Mouse (Mus musculus) liver, embryonic 13.5 days (tissue): ENCODE measurements around the gene Txndc16. TPM values are rescaled to one million over a fixed set of nuclear protein-coding genes. Genes with fewer than 3 reads are reported as not detected.

ENCODE experiments used
- ATAC-seq: fragments of 200-750 bp; cut with Nextera tagmentation; 2 replicates; pipeline ENCODE4 v1.8.0; 2017; ENCODE audit warnings: low read depth, mild to moderate bottlenecking, moderate number of reproducible peaks, moderate library complexity
- DNase-seq: peaks from one replicate; pipeline ENCODE4 v3.0.0; 2022
- H3K27ac ChIP-seq: fragments of 300-500 bp; sonication (generic); 2 replicates; pipeline ENCODE4 v1.5.1; 2015; ENCODE audit warnings: moderate library complexity, mild to moderate bottlenecking, inconsistent platforms
- H3K27me3 ChIP-seq: fragments of 300-500 bp; sonication (generic); 2 replicates; pipeline ENCODE4 v1.6.1; 2015; ENCODE audit warnings: mild to moderate bottlenecking, inconsistent platforms
- H3K36me3 ChIP-seq: fragments of 300-500 bp; sonication (generic); 2 replicates; pipeline ENCODE4 v1.6.1; 2015; ENCODE audit warnings: mild to moderate bottlenecking, inconsistent platforms
- H3K4me1 ChIP-seq: fragments of 300-500 bp; sonication (generic); replicated peaks from 2 replicates; pipeline ENCODE4 v1.6.1; 2015; ENCODE audit warnings: inconsistent platforms
- H3K4me2 ChIP-seq: fragments of 300-500 bp; sonication (generic); 2 replicates; pipeline ENCODE4 v1.6.1; 2015; ENCODE audit warnings: inconsistent platforms, mild to moderate bottlenecking, moderate library complexity
- H3K4me3 ChIP-seq: fragments of 300-500 bp; sonication (generic); replicated peaks from 2 replicates; pipeline ENCODE4 v1.5.1; 2015; ENCODE audit warnings: mild to moderate bottlenecking, inconsistent platforms
- H3K9ac ChIP-seq: fragments of 300-500 bp; sonication (generic); 2 replicates; pipeline ENCODE4 v1.6.1; 2015; ENCODE audit warnings: mild to moderate bottlenecking, inconsistent platforms
- H3K9me3 ChIP-seq: fragments of 300-500 bp; sonication (generic); replicated peaks from 2 replicates; pipeline ENCODE4 v1.6.1; 2016; ENCODE audit warnings: inconsistent platforms
- WGBS: fragments of 180-500 bp; shearing (Covaris S2); methylation state at CpG from one replicate; pipeline ENCODE4 v1.1.7; 2015; ENCODE audit not compliant: insufficient replicate concordance; 5-methylcytosine and 5-hydroxymethylcytosine counted together
- polyA plus RNA-seq: library from polyadenylated mRNA; unstranded; fragments of >200 nt; fragmentation: Nextera tagmentation; extraction: Ambion mirVana; gene quantifications from 2 replicates; pipeline ENCODE4 v1.2.1, GENCODE M21; 2015

Txndc16 gene
- polyA plus RNA-seq = 1.2 and 1.7 TPM in 2 replicates

- H3K9me3 ChIP-seq = no peaks in the 10 kb centered on the region
- ATAC-seq = peak; percentile 6
- WGBS = under 1% methylated on average over 59 of the region's 59 CpGs
Observed at GRCm38 (mm10) chr14:45220090-45220956, at the start of gene Txndc16. Txndc16 (minus strand) TSS chr14:45220328.

DNA sequence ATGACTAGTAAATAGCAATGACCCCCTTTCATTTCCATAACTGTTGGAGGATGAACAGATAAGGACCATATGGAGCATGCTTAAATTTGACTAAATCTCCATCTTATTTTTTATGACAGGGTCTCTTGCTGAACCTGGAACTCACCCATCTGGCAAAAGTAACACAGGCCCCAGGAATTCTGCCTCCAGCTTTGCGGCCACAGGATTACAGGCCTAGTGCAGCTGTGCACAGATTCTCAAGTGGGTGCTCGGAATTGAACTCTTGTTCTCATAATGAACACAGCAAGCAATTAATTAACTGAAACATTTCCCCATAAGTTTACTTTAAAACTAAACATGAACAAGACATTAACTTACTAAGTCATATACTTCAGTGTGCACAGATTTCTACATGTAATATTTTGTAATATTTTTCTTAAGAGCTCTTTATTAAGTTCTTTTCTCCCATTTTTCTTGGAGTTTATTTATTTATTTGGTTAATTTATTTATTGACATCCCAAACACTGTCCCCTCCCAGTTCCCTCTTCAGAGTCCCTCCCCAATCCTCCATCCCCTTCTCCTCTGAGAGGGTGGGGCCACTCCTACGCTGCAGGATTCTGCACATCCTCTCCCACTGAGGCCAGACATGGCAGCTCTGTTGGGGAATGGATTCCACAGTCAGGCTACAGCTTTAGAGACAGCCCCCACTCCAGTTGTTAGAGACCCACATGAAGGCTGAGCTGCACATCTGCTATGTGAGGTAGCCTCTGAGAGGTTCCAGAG lies 43.9 kb upstream of the Txndc16 start:
- ATAC-seq (no peak), DNase-seq (no peak)
- Histone ChIP-seq H3K9ac (no peak overlapping the region), H3K4me2 (no peak overlapping the region), H3K4me3 (no peak overlapping the region), H3K4me1 (no peaks in the 10 kb centered on the region), H3K36me3 (no peaks in the 10 kb centered on the region), H3K9me3 (no peaks in the 10 kb centered on the region), H3K27ac (no peak overlapping the region), H3K27me3 (no peaks in the 10 kb centered on the region)
- WGBS = 72% methylated on average over 3 of the region's 3 CpGs

More at GRCm38 (mm10) chr14:45220090-45220956, at the start of gene Txndc16:
- Histone ChIP-seq H3K9ac (peak within 1 kb of the TSS; percentile 73), H3K4me1 (peaks cover 23% of the 10 kb centered on the region), H3K27me3 (peaks cover 32% of the 10 kb centered on the region), H3K4me2 (peak within 1 kb of the TSS; percentile 95), H3K4me3 (peak within 1 kb of the TSS; percentile 69), H3K27ac (peak within 1 kb of the TSS; percentile 43), H3K36me3 (no peaks in the 10 kb centered on the region)
- DNase-seq = peak; percentile 22

- Histone ChIP-seq H3K36me3 (no peaks in the 10 kb centered on the region), H3K4me2 (no peak overlapping the region), H3K27ac (no peak overlapping the region), H3K4me3 (no peak overlapping the region), H3K4me1 (no peaks in the 10 kb centered on the region), H3K9me3 (no peaks in the 10 kb centered on the region), H3K27me3 (no peaks in the 10 kb centered on the region), H3K9ac (no peak overlapping the region)
- DNase-seq = no peak
- ATAC-seq = no peak
- WGBS = 73% methylated on average over 4 of the region's 4 CpGs
Observed at GRCm38 (mm10) chr14:45251548-45252076, 31.5 kb upstream of the Txndc16 start.

GRCm38 (mm10) chr14:45241613-45242012 lies 21.5 kb upstream of the Txndc16 start:
- Histone ChIP-seq H3K9me3 (no peaks in the 10 kb centered on the region), H3K4me1 (no peaks in the 10 kb centered on the region), H3K36me3 (no peaks in the 10 kb centered on the region), H3K9ac (no peak overlapping the region), H3K27ac (no peak overlapping the region), H3K27me3 (no peaks in the 10 kb centered on the region), H3K4me3 (no peak overlapping the region), H3K4me2 (no peak overlapping the region)
- WGBS = 40% methylated on average over 1 of the region's 1 CpGs
- ATAC-seq (no peak), DNase-seq (no peak)

GRCm38 (mm10) chr14:45239042-45239441 lies 18.9 kb upstream of the Txndc16 start:
- no peaks in the 10 kb centered on the region for H3K9me3 ChIP-seq
- H3K4me1 ChIP-seq = no peaks in the 10 kb centered on the region
- 38% methylated on average over 2 of the region's 2 CpGs for WGBS
- ATAC-seq (no peak), DNase-seq (no peak)
- H3K4me2 ChIP-seq = no peak overlapping the region
- H3K27ac ChIP-seq = no peak overlapping the region
- no peak overlapping the region for H3K9ac ChIP-seq
- H3K4me3 ChIP-seq = no peak overlapping the region
- no peaks in the 10 kb centered on the region for H3K36me3 ChIP-seq
- no peaks in the 10 kb centered on the region for H3K27me3 ChIP-seq

- peak overlapping the region; percentile 95 for H3K4me2 ChIP-seq
- H3K36me3 ChIP-seq = no peaks in the 10 kb centered on the region
- DNase-seq (no peak), ATAC-seq (no peak)
- H3K9ac ChIP-seq = peak overlapping the region; percentile 73
- H3K27ac ChIP-seq = no peak overlapping the region
- 13% methylated on average over 11 of the region's 11 CpGs for WGBS
- no peaks in the 10 kb centered on the region for H3K9me3 ChIP-seq
- H3K27me3 ChIP-seq = peaks cover 32% of the 10 kb centered on the region
- peaks cover 23% of the 10 kb centered on the region for H3K4me1 ChIP-seq
- H3K4me3 ChIP-seq = peak overlapping the region; percentile 69
Observed at GRCm38 (mm10) chr14:45220957-45221630, 966 bp upstream of the Txndc16 start.

DNA sequence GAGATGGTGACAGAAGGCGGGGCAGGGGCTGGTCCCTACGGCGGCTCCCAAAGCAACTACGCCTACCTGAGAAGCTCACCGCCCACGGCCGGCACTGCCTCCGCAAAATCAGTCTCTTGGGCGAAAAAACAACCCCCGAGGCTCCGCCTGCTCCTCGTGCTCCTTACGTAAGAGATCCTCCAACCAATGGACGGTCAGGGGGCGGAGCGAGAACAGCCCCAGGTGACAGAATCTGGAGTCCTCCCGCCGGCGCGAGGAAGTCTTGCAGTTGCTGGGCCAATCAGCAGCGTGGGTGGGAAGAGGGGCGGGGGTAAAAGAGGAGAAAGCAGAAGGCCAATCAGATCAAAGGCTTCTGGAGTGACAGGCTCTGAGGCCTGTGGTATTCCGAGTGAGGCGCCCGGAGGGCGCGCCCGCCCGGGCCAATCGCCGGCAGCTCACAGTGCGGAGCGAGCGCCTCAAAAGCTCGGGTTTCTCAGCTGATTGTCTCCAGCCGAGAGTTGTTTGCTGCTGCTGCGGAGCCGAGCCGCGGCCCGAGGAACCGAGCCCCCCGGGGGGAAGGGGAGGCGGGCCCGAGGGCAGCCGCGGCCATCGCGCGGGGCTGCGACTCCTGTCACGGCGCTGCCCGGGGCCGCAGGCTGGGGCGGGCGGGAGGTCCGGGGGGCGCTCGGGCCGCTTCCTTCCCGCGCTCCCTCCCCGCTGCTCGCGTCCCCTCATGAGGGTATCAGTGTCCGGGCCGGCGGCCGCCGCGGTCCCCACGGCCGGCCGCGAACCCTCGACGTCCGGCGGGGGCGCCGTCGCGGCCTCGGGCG lies 643 bp downstream of the Txndc16 start, which contains the start of gene Gpr137c:
TSS of gene Gpr137c (plus strand) at position 437 of the 809 bp plus-strand sequence.
- Histone ChIP-seq H3K27ac (peak within 1 kb of the TSS; percentile 43), H3K9ac (peak within 1 kb of the TSS; percentile 73), H3K9me3 (no peaks in the 10 kb centered on the region), H3K27me3 (peaks cover 32% of the 10 kb centered on the region), H3K4me1 (peaks cover 23% of the 10 kb centered on the region), H3K4me3 (peak within 1 kb of the TSS; percentile 69), H3K4me2 (peak within 1 kb of the TSS; percentile 95), H3K36me3 (no peaks in the 10 kb centered on the region)
- ATAC-seq (peak; percentile 97), DNase-seq (peak; percentile 95)
- whole genome bisulfite sequencing = under 1% methylated on average over 49 of the region's 86 CpGs

- ATAC-seq (no peak), DNase-seq (no peak)
- H3K36me3 ChIP-seq = no peaks in the 10 kb centered on the region
- no peak overlapping the region for H3K4me2 ChIP-seq
- H3K27ac ChIP-seq = no peak overlapping the region
- H3K4me3 ChIP-seq = no peak overlapping the region
- WGBS = 71% methylated on average over 4 of the region's 4 CpGs
- H3K9me3 ChIP-seq = no peaks in the 10 kb centered on the region
- no peak overlapping the region for H3K9ac ChIP-seq
- H3K4me1 ChIP-seq = peaks cover 23% of the 10 kb centered on the region
- H3K27me3 ChIP-seq = peaks cover 32% of the 10 kb centered on the region
Observed at GRCm38 (mm10) chr14:45217693-45218092, 2.4 kb downstream of the Txndc16 start.

GRCm38 (mm10) chr14:45216711-45217340 lies 3.3 kb downstream of the Txndc16 start:
- WGBS = 81% methylated on average over 9 of the region's 9 CpGs
- Histone ChIP-seq H3K36me3 (no peaks in the 10 kb centered on the region), H3K4me3 (no peak overlapping the region), H3K27ac (no peak overlapping the region), H3K4me2 (no peak overlapping the region), H3K4me1 (peaks cover 23% of the 10 kb centered on the region), H3K9me3 (no peaks in the 10 kb centered on the region), H3K27me3 (peaks cover 30% of the 10 kb centered on the region), H3K9ac (no peak overlapping the region)
- ATAC-seq = no peak
- no peak for DNase-seq

DNA sequence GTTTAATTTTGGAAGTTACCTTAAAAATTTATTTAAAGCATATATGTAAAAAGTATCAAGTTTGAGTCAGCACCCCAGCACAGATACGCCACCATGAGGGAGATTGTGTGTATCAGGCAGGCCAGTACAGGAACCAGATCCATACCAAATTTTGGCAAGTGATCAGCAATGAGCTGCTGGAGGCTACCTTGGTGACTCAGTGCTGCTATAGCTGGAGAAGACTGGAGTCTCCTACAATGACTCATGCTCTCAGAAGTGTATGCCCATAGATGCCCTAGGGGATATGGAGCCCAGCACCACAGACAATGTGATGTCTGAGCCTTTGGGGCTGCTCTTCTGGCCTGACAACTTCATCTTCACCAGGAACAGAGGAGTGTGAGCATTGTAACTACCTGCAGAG lies 8.7 kb downstream of the Txndc16 start:
- no peak for DNase-seq
- H3K4me1 ChIP-seq = no peaks in the 10 kb centered on the region
- H3K9me3 ChIP-seq = no peaks in the 10 kb centered on the region
- no peaks in the 10 kb centered on the region for H3K27me3 ChIP-seq
- H3K27ac ChIP-seq = no peak overlapping the region
- H3K36me3 ChIP-seq = no peaks in the 10 kb centered on the region
- H3K9ac ChIP-seq = no peak overlapping the region
- no peak overlapping the region for H3K4me3 ChIP-seq
- no peak for ATAC-seq
- H3K4me2 ChIP-seq = no peak overlapping the region
- 69% methylated on average over 1 of the region's 1 CpGs for WGBS
